Mouse (Mus musculus) bone marrow, adult 2 months (tissue): Measurements from ENCODE around the gene Olfm1.

Experiments used
- CTCF ChIP-seq: fragments of 200-500 bp; IDR thresholded peaks from 2 replicates; pipeline ENCODE4 v1.5.1; 2011; ENCODE audit warnings: low read length, control low read depth; ENCODE audit not compliant: control insufficient read depth, insufficient read depth
- POLR2A ChIP-seq: fragments of 200-500 bp; IDR thresholded peaks from 2 replicates; pipeline ENCODE4 v1.6.1; 2011; ENCODE audit warnings: low read depth, mild to moderate bottlenecking, control low read depth, low read length, borderline replicate concordance; ENCODE audit not compliant: control insufficient read depth

- TF ChIP-seq CTCF (no peak), POLR2A (no peak)
Observed at GRCm38 (mm10) chr2:28169336-28169735, 23.5 kb upstream of the Olfm1 start.
